Mouse (Mus musculus): ENCODE data around the gene Pnmt.
"Not testable (repeated sequence)": the region's sequence is repeated elsewhere in the genome, so short reads cannot be mapped to it uniquely, and the experiment has no call there.

Gene Pnmt

DNA sequence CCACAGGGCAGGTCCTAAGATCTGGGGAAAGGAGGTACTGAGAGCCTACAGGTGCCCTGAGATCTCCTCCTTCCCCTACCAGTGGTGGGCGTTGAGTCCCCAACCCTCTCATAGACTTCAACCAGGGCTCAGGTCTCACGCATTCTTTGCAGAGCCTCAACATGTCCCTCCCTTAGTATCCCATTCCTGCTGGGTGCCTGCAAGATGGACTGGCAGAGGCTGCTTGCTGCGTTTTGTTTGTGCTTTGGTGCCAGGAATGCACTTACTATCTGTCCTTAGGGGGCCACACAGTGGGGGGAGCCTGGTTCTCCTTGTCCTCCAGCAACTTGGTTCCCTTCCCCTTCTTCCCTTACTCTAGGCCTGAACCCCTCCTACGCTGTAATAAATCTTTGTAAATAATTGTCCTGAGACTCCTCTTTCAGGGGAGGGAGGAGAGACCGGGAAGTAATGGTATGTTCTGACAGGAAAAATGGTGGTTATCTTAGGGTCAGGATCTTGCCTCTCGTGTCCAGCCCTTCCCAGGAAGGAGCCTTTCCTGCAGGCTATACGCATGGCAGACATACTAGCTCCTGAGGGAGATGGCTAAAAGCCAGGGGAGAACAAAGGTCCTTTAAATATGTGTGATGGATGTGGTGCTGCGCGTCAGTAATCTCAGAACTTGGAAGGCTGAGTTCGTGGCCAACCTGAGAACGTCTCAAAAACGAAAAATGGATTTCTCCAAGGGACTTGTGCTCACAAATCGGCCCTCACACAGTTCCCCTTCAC lies 28.7 kb upstream of the Pnmt start:
- DNase-seq (ENCODE audit: low read depth) = no peak

DNA sequence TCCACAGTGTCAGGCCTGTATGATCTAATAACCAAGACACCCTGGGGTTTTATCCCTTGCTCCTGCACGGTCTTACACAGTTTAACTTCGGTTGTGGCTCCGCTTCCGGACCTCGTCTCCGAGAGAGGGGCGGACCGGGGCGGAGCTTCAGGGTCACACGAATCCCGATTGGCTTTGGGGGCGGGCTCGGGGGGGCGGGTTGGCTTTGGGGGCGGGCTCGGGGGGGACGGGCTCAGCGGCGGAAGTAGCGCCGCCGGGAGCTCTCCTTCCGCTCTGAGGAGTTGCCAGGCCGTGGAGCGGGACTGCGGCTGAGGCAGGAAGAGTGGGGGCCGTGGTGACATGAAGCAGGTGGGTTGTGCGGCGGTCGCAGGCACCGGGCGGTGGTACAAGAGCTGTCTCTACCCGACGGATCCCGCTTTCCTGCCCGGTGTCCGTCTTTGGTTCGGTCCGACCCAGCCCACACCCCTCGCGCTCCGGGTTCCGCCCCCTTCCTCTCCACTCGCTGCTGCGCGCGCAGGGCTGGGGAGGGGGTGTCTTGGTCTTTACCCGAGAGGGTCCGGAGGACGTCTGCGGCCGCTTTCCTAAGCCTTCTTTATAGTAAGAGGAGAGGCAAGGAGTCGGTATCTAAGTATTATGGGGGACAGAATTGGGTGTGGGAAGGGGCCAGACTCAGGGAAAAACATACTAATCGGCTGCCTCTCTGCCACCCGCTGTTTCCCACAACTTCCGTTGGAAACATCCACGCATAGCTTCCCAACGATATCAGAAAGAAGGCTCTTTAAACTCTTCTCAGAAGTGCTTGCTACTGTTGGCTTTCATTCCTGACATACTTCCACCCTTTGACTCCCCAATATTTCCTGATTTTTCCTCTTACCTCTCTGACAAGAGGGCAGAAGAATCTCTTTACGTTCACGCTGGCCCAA lies 27.8 kb upstream of the Pnmt start, which contains the start of gene Stard3:
Stard3 (plus strand) TSS at position 208 of the 923 bp plus-strand sequence.
- peak; percentile 94 for DNase-seq (ENCODE audit: low read depth)

DNA sequence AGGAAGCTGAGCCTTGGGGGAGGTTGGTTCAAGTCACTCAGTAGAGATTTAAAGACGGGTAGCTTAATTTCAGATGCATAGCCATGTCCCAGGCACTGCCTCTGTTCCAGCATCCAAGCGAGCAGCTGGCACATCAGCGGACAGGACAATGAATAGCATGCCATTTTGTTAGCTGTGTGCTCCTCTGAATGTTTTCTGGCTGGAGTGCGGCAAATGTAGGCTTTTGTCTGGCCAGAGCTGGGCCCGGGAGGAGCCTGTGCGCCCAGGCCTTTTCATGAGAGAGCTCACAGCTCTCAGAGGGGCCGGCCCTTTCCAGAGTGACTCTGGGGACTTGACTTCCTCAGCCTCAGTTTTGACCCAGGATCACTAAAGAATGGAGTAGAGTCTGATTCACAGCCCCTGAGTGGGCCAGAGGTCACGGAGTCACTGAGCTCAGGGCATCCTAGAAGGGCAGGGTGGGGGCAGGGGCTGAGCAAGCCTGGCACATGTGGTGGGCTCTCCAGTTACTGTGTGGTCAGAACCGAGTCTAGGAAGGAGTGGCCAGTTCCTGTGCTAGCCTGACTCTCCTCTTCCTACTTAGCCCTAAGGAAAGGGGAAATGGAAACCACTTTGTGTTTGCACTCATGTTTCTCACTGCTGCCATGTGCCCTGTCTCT lies 25.3 kb upstream of the Pnmt start:
- DNase-seq (ENCODE audit: low read depth) = peak; percentile 29

DNA sequence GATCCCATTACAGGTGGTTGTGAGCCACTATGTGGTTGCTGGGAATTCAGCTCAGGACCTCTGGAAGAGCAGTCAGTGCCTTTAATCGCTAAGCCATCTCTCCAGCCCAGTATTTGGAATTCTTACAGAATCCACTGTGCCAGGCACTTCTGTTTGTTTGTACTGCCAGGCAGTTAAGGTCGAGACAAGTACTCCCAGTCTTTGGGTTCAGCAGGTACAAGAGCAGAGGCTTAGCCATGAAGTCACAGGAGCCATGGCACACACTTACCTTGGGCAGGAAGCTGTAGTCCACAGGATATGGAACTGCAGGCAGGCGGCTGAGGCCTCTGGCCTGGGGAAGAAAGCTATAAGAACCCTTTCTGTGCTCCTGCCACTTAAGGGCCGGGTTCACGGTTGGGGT lies 22.4 kb upstream of the Pnmt start:
- no peak for DNase-seq (ENCODE audit: low read depth)

DNA sequence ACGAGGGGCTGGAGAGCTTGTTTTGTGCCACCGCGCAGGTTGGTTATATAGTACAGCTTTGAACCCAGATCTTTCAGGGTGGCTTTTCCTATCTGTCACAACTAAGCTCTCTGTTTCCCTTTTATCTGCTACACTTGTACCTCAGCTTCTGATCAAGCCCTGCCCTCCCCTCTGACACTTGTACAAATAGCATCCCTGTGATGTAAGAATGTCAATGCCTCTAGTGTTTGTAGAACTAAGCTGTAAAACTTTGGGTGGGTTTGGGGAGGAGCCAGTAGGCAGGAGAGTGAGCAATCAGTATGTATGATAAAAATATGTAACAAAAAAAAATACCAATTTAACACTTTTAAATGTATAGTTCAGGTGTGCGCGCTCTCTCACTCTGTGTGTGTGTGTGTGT lies 21.8 kb upstream of the Pnmt start:
- DNase-seq (ENCODE audit: low read depth) = no peak

DNA sequence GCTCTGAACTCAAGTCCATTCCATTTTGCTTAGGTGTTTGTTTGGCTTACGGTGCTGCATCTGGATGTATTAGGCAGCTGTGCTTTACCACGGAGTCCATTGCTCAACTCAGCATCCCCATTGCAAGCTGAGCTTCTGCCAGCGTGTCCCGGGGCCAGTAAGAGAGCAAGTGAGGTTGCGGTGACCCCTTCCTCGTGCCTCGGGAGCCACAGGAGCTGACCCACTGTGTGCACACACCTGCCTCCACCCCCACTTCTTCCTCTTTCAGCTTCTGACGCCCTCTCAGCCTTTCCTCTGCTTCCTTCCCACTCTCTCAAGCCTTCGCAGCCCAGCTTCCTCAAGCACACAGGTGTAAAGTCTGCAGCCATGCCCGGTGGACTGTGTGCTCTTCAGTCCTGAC lies 20.0 kb upstream of the Pnmt start:
- DNase-seq (ENCODE audit: low read depth) = no peak

DNA sequence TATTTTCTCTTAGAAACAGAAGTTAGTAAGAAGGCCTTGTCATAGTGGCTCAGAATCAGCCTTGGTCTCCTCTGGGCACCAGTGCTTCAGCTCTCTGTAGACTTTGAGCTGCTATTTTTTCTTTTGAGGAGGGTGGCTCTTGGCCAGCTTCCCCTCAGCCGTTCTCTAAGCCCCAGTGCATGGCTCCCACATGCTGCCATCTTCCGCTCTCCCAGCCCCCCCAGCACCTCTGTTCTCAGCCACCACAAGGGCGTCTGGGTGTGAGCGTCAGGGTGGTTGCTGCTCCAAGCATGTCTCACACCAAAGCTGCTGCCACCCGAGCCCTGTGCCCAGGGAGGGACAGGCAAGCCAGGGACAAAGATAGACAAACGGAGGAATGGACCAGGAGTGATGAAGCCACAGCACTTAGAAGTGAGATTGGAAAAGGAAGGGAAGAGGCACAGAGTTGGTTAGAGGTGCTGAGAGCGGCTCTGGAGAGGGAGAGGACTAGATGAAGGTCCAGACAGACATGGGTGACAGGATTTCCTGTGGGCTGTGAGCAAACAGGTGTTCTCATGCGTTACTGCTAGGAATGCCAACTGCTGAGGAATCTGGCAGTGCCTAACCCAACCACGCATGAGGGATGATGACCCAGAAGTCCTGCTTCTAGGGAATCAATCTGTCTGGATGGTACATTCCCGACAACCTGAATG lies 18.9 kb upstream of the Pnmt start:
- no peak for DNase-seq (ENCODE audit: low read depth)

DNA sequence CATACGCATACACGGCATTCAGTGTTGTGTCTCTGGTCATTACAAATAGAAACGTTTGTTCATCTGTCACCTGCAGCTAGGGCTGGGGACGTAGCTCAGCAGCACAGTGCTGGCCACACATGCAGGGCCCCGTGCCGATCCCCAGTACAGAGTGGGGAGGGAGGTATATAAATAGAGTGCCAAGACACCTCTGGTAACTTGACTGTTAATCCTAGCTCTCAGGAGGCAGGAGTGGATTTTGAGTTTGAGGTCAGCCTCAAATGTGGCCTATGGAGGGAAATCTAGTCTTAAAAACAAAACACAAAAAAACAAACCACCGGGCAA lies 18.4 kb upstream of the Pnmt start:
- DNase-seq (ENCODE audit: low read depth) = no peak

DNA sequence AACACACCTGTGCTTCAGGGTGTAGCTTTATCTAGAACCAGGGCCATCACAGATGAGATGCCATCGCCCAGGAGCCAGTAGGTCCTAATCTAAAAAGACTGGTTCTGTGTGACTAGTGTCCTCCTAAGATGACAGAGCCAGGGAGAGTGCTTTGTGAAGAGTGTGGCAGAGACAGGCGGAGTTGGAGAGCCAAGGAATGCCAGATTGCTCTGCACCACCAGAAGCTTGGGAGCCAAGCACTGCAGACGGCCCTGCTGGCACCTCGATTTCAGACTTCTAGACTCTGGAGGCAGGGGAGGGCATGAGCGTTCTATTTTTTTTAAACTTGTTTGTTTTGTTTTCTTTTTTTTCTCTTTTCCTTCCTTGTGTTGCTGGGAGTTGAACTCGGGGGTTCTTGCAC lies 16.9 kb upstream of the Pnmt start:
- no peak for DNase-seq (ENCODE audit: low read depth)

DNA sequence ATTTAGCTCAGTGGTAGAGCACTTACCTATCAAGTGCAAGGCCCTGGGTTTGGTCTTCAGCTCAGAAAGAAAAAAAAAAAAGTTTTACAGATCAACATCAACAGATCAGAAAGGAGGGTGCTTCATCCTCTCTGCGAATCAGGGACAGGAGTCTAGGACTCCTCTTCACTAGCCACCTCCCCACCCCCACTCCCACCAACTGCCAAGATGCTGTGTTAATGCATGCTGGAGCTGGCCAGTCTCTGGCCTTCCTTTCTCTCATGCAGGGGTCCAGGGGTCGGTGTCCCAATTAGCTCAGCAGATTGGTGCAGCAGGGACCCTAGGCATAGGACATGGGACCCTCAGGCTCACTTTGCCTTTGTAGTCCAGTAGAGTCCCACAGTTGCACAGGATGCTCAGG lies 15.7 kb upstream of the Pnmt start:
- DNase-seq (ENCODE audit: low read depth) = no peak

DNA sequence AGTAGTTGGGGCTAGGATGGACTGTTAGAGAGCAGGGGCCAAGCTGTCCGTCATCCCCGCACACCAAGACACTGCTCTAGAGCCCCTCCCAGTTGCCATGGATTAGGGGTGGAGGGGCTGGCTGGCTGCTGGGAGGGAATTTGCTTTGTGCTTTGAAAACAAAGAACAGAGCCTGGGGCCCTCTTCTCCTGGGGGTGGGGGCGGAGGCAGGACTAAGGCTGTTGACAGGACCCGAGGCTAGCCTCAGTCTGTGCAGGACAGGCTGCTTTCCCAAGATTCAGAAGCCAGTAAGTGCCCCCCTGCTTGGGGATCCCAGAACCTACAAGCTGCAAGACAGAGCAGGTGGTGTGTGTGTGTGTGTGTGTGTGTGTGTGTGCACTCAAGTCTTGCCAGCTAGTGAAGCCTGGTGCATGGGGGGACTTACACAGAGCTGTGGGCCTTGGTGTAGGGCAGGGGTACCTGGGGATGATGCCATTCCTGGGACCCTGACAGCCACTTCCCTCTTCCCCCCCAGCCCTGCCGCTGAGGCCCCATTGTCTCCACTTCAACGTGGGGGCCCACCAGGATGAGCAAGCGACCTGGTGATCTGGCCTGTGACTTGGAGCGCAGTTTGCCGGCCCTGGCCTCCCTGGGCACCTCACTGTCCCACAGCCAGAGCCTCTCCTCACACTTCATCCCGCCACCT lies 14.6 kb upstream of the Pnmt start:
- DNase-seq (ENCODE audit: low read depth) = no peak

DNA sequence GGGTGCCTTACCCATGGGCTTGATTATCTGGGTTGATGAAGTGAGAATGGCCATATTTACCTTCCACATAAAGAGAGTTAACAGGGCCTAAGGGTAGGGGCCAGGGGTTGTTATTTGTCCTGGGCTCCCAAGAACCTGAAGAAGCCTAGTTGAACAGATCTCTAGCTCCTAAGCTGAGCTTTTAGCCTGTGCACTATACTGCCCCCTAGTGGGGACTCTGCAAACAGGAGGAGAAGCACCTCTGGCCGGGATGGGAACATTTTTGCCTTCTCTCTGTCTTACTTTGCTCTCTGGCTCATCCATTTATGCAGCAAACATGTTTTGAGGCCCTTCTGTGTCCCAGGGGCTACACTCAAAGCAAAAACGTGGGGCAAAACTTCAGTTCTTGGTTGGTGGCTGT lies 13.8 kb upstream of the Pnmt start:
- peak; percentile 70 for DNase-seq (ENCODE audit: low read depth)

DNA sequence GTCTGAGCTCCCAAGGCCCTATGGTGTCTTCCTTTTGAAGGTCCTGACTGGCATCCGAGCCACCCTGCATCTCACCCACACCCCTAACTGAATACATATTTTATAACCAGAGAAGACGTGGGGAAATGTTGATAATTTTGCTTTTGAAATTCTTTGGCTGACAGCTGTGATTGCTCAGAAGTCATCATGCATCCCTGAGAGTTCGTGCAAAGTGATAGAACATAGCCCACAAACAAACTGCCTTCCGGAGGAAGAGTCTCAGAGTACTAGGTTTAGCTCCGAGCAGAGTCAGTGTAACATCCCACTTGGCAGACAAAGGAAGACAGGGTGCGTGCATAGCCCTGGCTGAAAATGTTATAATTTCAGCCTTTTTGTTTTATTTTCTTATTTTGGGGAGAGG lies 13.0 kb upstream of the Pnmt start:
- DNase-seq (ENCODE audit: low read depth) = no peak

DNA sequence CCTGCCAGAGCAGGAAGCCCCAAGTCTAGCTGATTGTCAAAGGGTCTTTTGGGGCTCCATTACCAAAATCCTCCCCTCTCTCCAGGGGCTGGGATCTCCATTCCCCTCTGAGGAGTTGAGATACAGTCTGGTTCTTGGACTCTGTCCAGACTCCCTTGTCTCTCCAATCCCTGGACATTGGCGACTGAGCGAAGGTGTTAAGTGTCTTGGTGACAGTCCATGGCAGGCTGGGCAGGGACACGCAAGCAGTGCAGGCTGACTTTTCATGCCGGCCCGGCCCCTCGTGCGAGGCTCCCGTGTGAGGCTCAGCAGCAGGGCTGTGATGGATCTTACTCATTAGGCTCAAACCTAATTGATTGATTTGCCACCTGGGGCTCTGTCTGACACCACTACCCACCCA lies 12.0 kb upstream of the Pnmt start:
- DNase-seq (ENCODE audit: low read depth) = no peak

DNA sequence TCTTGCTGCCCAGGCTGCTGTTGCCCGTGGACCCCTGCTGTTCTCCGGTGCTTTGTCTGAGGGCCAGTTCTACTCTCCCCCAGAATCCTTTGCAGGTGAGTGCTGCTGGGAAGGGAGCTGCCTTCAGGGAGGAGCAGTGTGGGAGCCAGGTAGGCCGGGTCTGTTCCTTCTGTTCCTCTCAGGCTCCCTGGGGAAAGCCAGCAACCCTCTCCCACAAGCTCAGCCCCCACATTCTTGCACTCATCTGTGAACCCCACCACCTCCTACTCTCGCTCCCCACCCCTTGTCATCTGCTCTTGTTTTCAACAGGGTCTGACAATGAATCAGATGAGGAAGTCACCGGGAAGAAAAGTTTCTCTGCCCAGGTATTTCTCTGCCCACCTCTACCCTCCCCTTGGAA lies 9.5 kb upstream of the Pnmt start:
- DNase-seq (ENCODE audit: low read depth) = no peak

DNA sequence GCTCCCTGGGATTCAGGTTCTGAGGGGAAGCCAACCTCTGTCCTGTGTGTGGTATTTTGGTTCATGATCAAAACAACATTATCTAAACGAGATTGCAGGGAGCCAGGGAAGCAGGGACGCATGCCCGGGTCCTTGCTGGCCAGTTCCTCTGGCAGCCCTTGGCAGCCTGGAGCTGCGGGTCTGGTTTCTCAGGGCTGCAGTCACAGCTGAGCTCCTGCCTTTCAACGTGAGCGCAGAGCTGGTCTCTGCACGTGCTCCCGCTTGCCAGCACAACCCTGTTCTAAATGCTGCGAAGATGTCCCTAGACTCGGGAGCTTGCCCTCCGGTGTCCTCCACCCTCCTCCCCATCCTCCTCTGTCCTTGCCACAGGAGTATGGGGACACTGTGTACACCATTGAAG lies 8.5 kb upstream of the Pnmt start:
- DNase-seq (ENCODE audit: low read depth) = no peak

DNA sequence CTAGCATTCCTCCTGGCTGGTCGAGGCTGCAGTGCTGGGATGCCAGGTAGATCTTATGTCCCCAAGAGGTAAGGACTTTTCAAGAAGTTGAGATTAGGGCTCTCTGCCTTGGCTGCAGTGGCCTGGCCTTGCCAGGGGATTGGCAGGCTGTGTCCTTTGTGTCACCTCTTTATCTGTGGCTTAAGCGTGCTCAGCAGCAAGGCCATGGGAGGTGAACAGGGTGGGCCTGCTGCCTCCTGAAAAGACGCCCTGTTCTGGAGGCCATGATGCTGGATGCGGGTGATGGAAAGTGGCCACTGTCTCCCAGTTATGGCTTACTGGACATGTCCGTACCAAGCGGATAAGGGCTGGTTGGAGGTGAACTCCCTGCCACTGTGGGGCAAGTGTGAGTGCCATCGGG lies 6.9 kb upstream of the Pnmt start:
- no peak for DNase-seq (ENCODE audit: low read depth)

DNA sequence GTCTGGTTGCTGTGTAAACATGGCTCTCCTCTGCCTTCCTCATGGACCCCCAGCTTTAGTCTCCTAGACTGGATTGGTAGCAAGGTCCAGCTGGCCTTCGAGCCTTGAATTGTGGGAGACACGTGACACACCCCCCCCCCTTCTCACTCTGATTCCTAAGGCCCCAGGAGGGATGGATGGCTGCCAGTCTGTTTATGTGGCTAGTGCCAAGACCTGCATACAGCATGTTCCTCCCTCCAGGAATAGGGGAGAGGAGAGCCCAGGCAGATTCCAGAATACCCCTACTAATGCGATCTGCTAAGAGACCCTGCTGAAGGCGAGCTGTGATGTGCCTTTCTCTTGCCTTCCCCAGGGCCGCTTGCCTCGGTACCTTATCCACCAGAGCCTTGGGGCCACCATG lies 6.1 kb upstream of the Pnmt start:
- no peak for DNase-seq (ENCODE audit: low read depth)

DNA sequence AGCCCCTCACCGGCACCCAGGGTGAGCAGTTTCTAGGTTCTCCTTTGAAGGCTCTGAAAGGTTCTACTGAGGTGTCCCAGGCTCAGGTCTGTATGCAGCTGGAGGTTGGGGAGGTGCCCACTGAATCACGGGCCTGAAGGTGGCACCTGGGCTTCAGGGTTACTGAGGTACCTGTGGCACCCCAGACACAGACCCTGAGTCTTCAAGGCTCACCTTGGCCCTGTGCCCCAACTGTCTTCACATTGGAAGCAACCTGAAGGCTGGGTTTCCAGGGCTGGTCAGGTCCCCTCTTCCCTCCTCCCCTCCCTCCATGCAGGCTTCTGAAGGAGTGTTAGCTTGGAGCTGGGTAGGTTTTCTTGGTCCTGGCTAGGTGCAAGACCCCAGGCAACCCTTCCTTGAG lies 4.6 kb upstream of the Pnmt start:
- no peak for DNase-seq (ENCODE audit: low read depth)

DNA sequence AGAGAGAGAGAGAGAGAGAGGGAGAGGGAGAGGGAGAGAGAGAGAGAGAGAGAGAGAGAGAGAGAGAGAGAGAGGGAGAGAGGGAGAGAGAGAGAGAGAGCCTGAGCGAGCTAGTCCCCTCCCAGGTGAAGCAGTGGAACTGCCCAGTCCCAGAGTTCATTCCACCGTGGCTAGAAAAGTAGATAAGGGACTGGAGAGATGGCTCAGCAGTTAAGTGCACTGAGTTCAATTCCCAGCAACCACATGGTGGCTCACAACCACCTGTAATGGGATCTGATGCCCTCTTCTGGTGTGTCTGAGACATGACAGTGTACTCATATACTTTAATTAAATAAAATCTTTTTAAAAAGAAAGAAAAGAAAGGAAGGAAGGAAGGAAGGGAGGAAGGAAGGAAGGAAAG lies 3.8 kb upstream of the Pnmt start:
- DNase-seq (ENCODE audit: low read depth) = not testable (repeated sequence)

DNA sequence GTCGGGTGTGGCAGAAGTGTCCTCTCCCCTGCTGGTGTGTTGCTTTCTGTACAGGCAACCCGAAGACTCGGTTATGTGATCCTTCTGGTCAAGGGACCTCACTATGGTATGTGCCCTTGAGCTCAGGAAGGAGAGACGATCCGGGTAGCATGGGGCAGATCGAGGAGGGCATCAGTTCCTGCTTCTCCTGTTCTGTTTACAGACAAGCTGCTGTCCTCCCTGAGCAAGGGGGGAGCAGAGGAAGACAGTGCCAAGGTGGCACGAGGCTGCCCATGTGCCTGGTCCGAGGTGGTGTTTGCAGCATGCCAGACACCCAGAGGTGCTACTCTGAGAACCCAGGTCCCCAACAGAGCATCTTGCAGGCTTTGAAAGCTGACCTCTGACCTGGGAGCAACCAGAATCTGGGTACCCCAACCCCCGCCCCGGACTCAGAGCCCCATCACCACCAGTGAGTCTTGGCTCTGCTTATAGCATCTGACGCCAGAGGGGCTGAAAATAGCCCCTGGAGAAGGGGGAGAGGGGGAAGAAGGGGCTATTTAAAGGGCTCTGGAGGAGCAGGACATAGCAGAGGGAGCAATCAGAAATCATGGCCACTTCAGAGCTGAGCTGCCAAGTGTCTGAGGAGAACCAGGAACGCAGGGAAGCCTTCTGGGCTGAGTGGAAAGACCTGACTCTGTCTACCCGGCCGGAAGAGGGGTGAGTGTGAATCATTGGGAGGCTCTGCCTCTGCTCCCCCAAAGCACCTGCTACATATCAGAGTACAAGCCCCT lies 2.8 kb upstream of the Pnmt start, which contains the start of gene Tcap:
Tcap (plus strand) TSS at position 551 of the 770 bp plus-strand sequence.
- DNase-seq (ENCODE audit: low read depth) = no peak

All from c-Kit-positive CD71-negative TER-119-negative erythroid progenitor cells, embryonic 14.5 days (primary cell).